ENCODE assay signal across 8 mouse cellular contexts in genomic region chr16:20547423-20547822, GRCm38 (mm10). TPM values are rescaled to one million over a fixed set of nuclear protein-coding genes. Genes with fewer than 3 reads are reported as not detected.
DNase-seq lines count a peak whose midpoint lies in the region; ATAC-seq and TF ChIP-seq lines count a peak whose summit lies in the region.

No protein-coding gene starts in this region.

- H3K36me3 ChIP-seq in heart, embryonic 13.5 days: peaks cover 61% of the 10 kb centered on the region
- peaks cover 67% of the 10 kb centered on the region for H3K36me3 ChIP-seq in G1E (replicated peaks)
- H3K36me3 ChIP-seq in hindbrain, postnatal 0 days (ENCODE audit: insufficient read depth, low read length): peaks cover 27% of the 10 kb centered on the region
- peaks cover 57% of the 10 kb centered on the region for H3K36me3 ChIP-seq in midbrain, embryonic 13.5 days

- H3K9ac ChIP-seq in heart, embryonic 13.5 days: peak overlapping the region; percentile 89
- no peak overlapping the region for H3K9ac ChIP-seq in hindbrain, postnatal 0 days (replicated peaks; ENCODE audit: low read length)
- peak overlapping the region; percentile 65; the same call in 1 of the 2 replicates for H3K9ac ChIP-seq in midbrain, embryonic 13.5 days (replicated peaks)

- H3K27ac ChIP-seq in heart, embryonic 13.5 days (replicated peaks): peak overlapping the region; percentile 81
- 0 out of 2 replicates have a peak overlapping the region, but pooled peaks have one; percentile 70 for H3K27ac ChIP-seq in hindbrain, postnatal 0 days
- H3K27ac ChIP-seq in midbrain, embryonic 13.5 days: no peak overlapping the region
- H3K27ac ChIP-seq in left cerebral cortex, adult 2 months: no peak overlapping the region; the same call in 1 of the 2 replicates

- ATAC-seq in heart, embryonic 13.5 days (ENCODE audit: extremely low read depth, insufficient number of reproducible peaks, low FRiP score, low TSS enrichment): no peak
- ATAC-seq in G1E (ENCODE audit: extremely low read depth, insufficient number of reproducible peaks, low FRiP score, poor library complexity, severe bottlenecking): no peak
- ATAC-seq in hindbrain, postnatal 0 days: no peak
- ATAC-seq in midbrain, embryonic 13.5 days: no peak

- H3K4me1 ChIP-seq in heart, embryonic 13.5 days: peaks cover 22% of the 10 kb centered on the region
- H3K4me1 ChIP-seq in G1E (ENCODE audit: insufficient read depth, low read depth, low read length): peaks cover 50% of the 10 kb centered on the region
- peaks cover 7% of the 10 kb centered on the region; the same call in 1 of the 2 replicates for H3K4me1 ChIP-seq in hindbrain, postnatal 0 days (ENCODE audit: insufficient read depth, low read length)
- H3K4me1 ChIP-seq in midbrain, embryonic 13.5 days (replicated peaks): peaks cover 18% of the 10 kb centered on the region

- WGBS in heart, embryonic 13.5 days: 45% methylated on average over 5 of the region's 5 CpGs
- 56% methylated on average over 5 of the region's 5 CpGs for WGBS in hindbrain, postnatal 0 days
- WGBS in midbrain, embryonic 13.5 days: 58% methylated on average over 5 of the region's 5 CpGs

- no peaks in the 10 kb centered on the region for H3K9me3 ChIP-seq in heart, embryonic 13.5 days
- no peaks in the 10 kb centered on the region for H3K9me3 ChIP-seq in G1E (replicated peaks)
- no peaks in the 10 kb centered on the region for H3K9me3 ChIP-seq in hindbrain, postnatal 0 days (ENCODE audit: low read length)
- no peaks in the 10 kb centered on the region for H3K9me3 ChIP-seq in midbrain, embryonic 13.5 days

- TF ChIP-seq CTCF in G1E (IDR thresholded peaks at IDR 0.05; ENCODE audit: low read depth, low read length): no peak
- no peak for TF ChIP-seq CTCF in hindbrain, postnatal 0 days (IDR thresholded peaks at IDR 0.05; ENCODE audit: low read depth)
- TF ChIP-seq CTCF in left cerebral cortex, adult 2 months (IDR thresholded peaks at IDR 0.05): no peak

- intact Hi-C loops in heart, postnatal 14 days (cut with DNase I): loop anchor here (5.0 kb wide), 1 partner anchor 65 kb away; the partner anchor contains the start of genes Alg3, Eef1akmt4 and Gm49333
- intact Hi-C loops in left cerebral cortex, adult 2 months (cut with DNase I): loop anchor here (5.0 kb wide), 1 partner anchor 65 kb away; the partner anchor contains the start of genes Alg3, Eef1akmt4 and Gm49333

- peak overlapping the region; percentile 92 for H3K4me3 ChIP-seq in heart, embryonic 13.5 days
- peak overlapping the region; percentile 82; the same call in 1 of the 2 replicates for H3K4me3 ChIP-seq in G1E (ENCODE audit: low read depth, low read length)
- peak overlapping the region; percentile 78; the same call in 1 of the 2 replicates for H3K4me3 ChIP-seq in hindbrain, postnatal 0 days (ENCODE audit: low read length)
- peak overlapping the region; percentile 77; the same call in 1 of the 2 replicates for H3K4me3 ChIP-seq in midbrain, embryonic 13.5 days (replicated peaks)
- H3K4me3 ChIP-seq in left cerebral cortex, adult 2 months: no peak overlapping the region

- H3K27me3 ChIP-seq in heart, embryonic 13.5 days (replicated peaks): no peaks in the 10 kb centered on the region
- no peaks in the 10 kb centered on the region for H3K27me3 ChIP-seq in G1E (ENCODE audit: insufficient read depth, low read length)
- H3K27me3 ChIP-seq in hindbrain, postnatal 0 days (ENCODE audit: insufficient read depth, low read length): no peaks in the 10 kb centered on the region
- no peaks in the 10 kb centered on the region for H3K27me3 ChIP-seq in midbrain, embryonic 13.5 days

- peak overlapping the region; percentile 85 for H3K4me2 ChIP-seq in heart, embryonic 13.5 days
- peak overlapping the region; percentile 91; the same call in 1 of the 2 replicates for H3K4me2 ChIP-seq in hindbrain, postnatal 0 days (ENCODE audit: low read depth, low read length)
- peak overlapping the region; percentile 80 for H3K4me2 ChIP-seq in midbrain, embryonic 13.5 days (replicated peaks)

- no peak for DNase-seq in heart, postnatal 14 days
- no peak for DNase-seq in G1E (ENCODE audit: low spot score)
- no peak for DNase-seq in hindbrain, postnatal 0 days (ENCODE audit: low spot score)
- DNase-seq in spleen, postnatal 4 days (ENCODE audit: low spot score in 2 of 2): no peak
- no peak for DNase-seq in frontal cortex, adult 2 months (ENCODE audit: extremely low spot score in 1 of 2, low spot score in 1 of 2)
- DNase-seq in left cerebral cortex, adult 2 months (ENCODE audit: extremely low spot score in 1 of 2, low spot score in 2 of 2): no peak

RNA-seq across cellular contexts. Expression of gene Abcf3, which starts 1.0 kb away (rescaled TPM):
- 42.5 and 44.0 TPM in 2 replicates for polyA plus RNA-seq in heart, embryonic 13.5 days (2015; fragmentation: Nextera tagmentation; extraction: Ambion mirVana)
- 10 to 100 TPM; 69.1 to 72.7 TPM for total RNA-seq in heart, postnatal 14 days (2021)
- total RNA-seq in G1E (2014; fragmentation: Nextera tagmentation) (34.6 and 35.1 TPM in 2 replicates), G1E (2017) (66.1 and 70.1 TPM in 2 replicates)
- 21.1 and 22.1 TPM in 2 replicates for polyA plus RNA-seq in G1E (2012)
- 42.1 and 63.4 TPM in 2 replicates for total RNA-seq in hindbrain, postnatal 0 days (2014; rRNA removed)
- polyA plus RNA-seq in hindbrain, postnatal 0 days (2015; fragmentation: Nextera tagmentation; extraction: Ambion mirVana): 67.5 and 73.2 TPM in 2 replicates
- polyA plus RNA-seq in midbrain, embryonic 13.5 days (2015; fragmentation: Nextera tagmentation; extraction: Ambion mirVana): 77.6 and 79.4 TPM in 2 replicates
- 72.5 and 86.0 TPM in 2 replicates for polyA plus RNA-seq in frontal cortex, adult 2 months (2012; rRNA removed)
- total RNA-seq in left cerebral cortex, adult 2 months (2021): 100 to 1,000 TPM; 102 to 109 TPM

RNA-seq across cellular contexts. Expression of gene Ap2m1, which starts 12.1 kb away (rescaled TPM):
- polyA plus RNA-seq in heart, embryonic 13.5 days (2015; fragmentation: Nextera tagmentation; extraction: Ambion mirVana): 434 and 465 TPM in 2 replicates
- 100 to 1,000 TPM; 218 to 220 TPM for total RNA-seq in heart, postnatal 14 days (2021)
- 302 and 342 TPM in 2 replicates for total RNA-seq in G1E (2014; fragmentation: Nextera tagmentation)
- total RNA-seq in G1E (2017): 173 and 186 TPM in 2 replicates
- polyA plus RNA-seq in G1E (2012): 67.5 and 73.4 TPM in 2 replicates
- total RNA-seq in hindbrain, postnatal 0 days (2014; rRNA removed): 966 and 1,021 TPM in 2 replicates
- polyA plus RNA-seq in hindbrain, postnatal 0 days (2015; fragmentation: Nextera tagmentation; extraction: Ambion mirVana): 1,289 and 1,346 TPM in 2 replicates
- 1,112 and 1,165 TPM in 2 replicates for polyA plus RNA-seq in midbrain, embryonic 13.5 days (2015; fragmentation: Nextera tagmentation; extraction: Ambion mirVana)
- 1,374 and 1,412 TPM in 2 replicates for polyA plus RNA-seq in frontal cortex, adult 2 months (2012; rRNA removed)
- 100 to 1,000 TPM; 804 to 827 TPM for total RNA-seq in left cerebral cortex, adult 2 months (2021)

RNA-seq across cellular contexts. Expression of gene Dvl3, which starts 30.6 kb away (rescaled TPM):
- 19.7 and 20.5 TPM in 2 replicates for polyA plus RNA-seq in heart, embryonic 13.5 days (2015; fragmentation: Nextera tagmentation; extraction: Ambion mirVana)
- total RNA-seq in heart, postnatal 14 days (2021): 10 to 100 TPM; 51.1 to 51.7 TPM
- total RNA-seq in G1E (2014; fragmentation: Nextera tagmentation): 51.8 and 57.2 TPM in 2 replicates
- 2.8 and 3.0 TPM in 2 replicates for total RNA-seq in G1E (2017)
- polyA plus RNA-seq in G1E (2012): 26.9 and 28.2 TPM in 2 replicates
- total RNA-seq in hindbrain, postnatal 0 days (2014; rRNA removed): 44.3 and 48.6 TPM in 2 replicates
- 22.3 and 25.7 TPM in 2 replicates for polyA plus RNA-seq in hindbrain, postnatal 0 days (2015; fragmentation: Nextera tagmentation; extraction: Ambion mirVana)
- polyA plus RNA-seq in midbrain, embryonic 13.5 days (2015; fragmentation: Nextera tagmentation; extraction: Ambion mirVana): 44.0 and 49.1 TPM in 2 replicates
- polyA plus RNA-seq in frontal cortex, adult 2 months (2012; rRNA removed): 50.7 and 54.1 TPM in 2 replicates
- 10 to 100 TPM; 64.7 to 70.1 TPM for total RNA-seq in left cerebral cortex, adult 2 months (2021)

RNA-seq across cellular contexts. Expression of gene Vwa5b2, which starts 41.8 kb away (rescaled TPM):
- polyA plus RNA-seq in heart, embryonic 13.5 days (2015; fragmentation: Nextera tagmentation; extraction: Ambion mirVana): 0.19 and 0.25 TPM in 2 replicates
- not detected for total RNA-seq in heart, postnatal 14 days (2021)
- total RNA-seq in G1E (2014; fragmentation: Nextera tagmentation) (not detected in 2 replicates), G1E (2017) (0.29 TPM in 1 of 2 replicates, not detected in the other)
- polyA plus RNA-seq in G1E (2012): 0.02 and 0.07 TPM in 2 replicates
- 49.9 and 60.2 TPM in 2 replicates for total RNA-seq in hindbrain, postnatal 0 days (2014; rRNA removed)
- polyA plus RNA-seq in hindbrain, postnatal 0 days (2015; fragmentation: Nextera tagmentation; extraction: Ambion mirVana): 32.6 and 32.8 TPM in 2 replicates
- 9.9 and 11.9 TPM in 2 replicates for polyA plus RNA-seq in midbrain, embryonic 13.5 days (2015; fragmentation: Nextera tagmentation; extraction: Ambion mirVana)
- polyA plus RNA-seq in frontal cortex, adult 2 months (2012; rRNA removed): 70.4 and 77.5 TPM in 2 replicates
- total RNA-seq in left cerebral cortex, adult 2 months (2021): 10 to 100 TPM; 63.4 to 68.3 TPM

RNA-seq across cellular contexts. Expression of gene Eif2b5, which starts 48.8 kb away (rescaled TPM):
- 78.8 and 81.5 TPM in 2 replicates for polyA plus RNA-seq in heart, embryonic 13.5 days (2015; fragmentation: Nextera tagmentation; extraction: Ambion mirVana)
- 10 to 100 TPM; 49.7 to 50.4 TPM for total RNA-seq in heart, postnatal 14 days (2021)
- total RNA-seq in G1E (2014; fragmentation: Nextera tagmentation): 40.5 and 43.6 TPM in 2 replicates
- total RNA-seq in G1E (2017): 105 and 107 TPM in 2 replicates
- polyA plus RNA-seq in G1E (2012): 24.8 and 25.5 TPM in 2 replicates
- total RNA-seq in hindbrain, postnatal 0 days (2014; rRNA removed): 102 and 109 TPM in 2 replicates
- polyA plus RNA-seq in hindbrain, postnatal 0 days (2015; fragmentation: Nextera tagmentation; extraction: Ambion mirVana): 80.9 and 81.4 TPM in 2 replicates
- polyA plus RNA-seq in midbrain, embryonic 13.5 days (2015; fragmentation: Nextera tagmentation; extraction: Ambion mirVana): 105 and 111 TPM in 2 replicates
- polyA plus RNA-seq in frontal cortex, adult 2 months (2012; rRNA removed): 40.7 and 46.6 TPM in 2 replicates
- 10 to 100 TPM; 59.2 to 59.6 TPM for total RNA-seq in left cerebral cortex, adult 2 months (2021)

Comparison
In these comparisons a context has a peak if more than half of its experiments do, and no peak if none do; other contexts are left out.
1. H3K27ac ChIP-seq: peak in heart, embryonic 13.5 days (single experiment) and hindbrain, postnatal 0 days (single experiment); none in midbrain, embryonic 13.5 days (single experiment) and left cerebral cortex, adult 2 months (single experiment).
2. Peak in every context shown above with its lines, with median percentiles within 50 percentile points of each other: H3K4me2 ChIP-seq.